Mouse (Mus musculus) embryonic facial prominence, embryonic 13.5 days (tissue): ENCODE measurements around the gene Supt3. TPM values are rescaled to one million over a fixed set of nuclear protein-coding genes. Genes with fewer than 3 reads are reported as not detected.

Experiments
- ATAC-seq: fragments of 200-750 bp; cut with Nextera tagmentation; 2 replicates; pipeline ENCODE4 v1.8.0; 2017; ENCODE audit warnings: low read depth; ENCODE audit not compliant: insufficient number of reproducible peaks, insufficient read depth, low FRiP score, low TSS enrichment
- H3K27ac ChIP-seq: fragments of 300-500 bp; sonication (generic); 2 replicates; pipeline ENCODE4 v1.5.1; 2015; ENCODE audit warnings: moderate library complexity, mild to moderate bottlenecking, inconsistent platforms
- H3K27me3 ChIP-seq: fragments of 300-500 bp; sonication (generic); 2 replicates; pipeline ENCODE4 v1.6.1; 2015; ENCODE audit warnings: mild to moderate bottlenecking, inconsistent platforms
- H3K36me3 ChIP-seq: fragments of 300-500 bp; sonication (generic); 2 replicates; pipeline ENCODE4 v1.6.1; 2015; ENCODE audit warnings: mild to moderate bottlenecking, inconsistent platforms
- H3K4me1 ChIP-seq: fragments of 300-500 bp; sonication (generic); 2 replicates; pipeline ENCODE4 v1.6.1; 2015; ENCODE audit warnings: inconsistent platforms
- H3K4me2 ChIP-seq: fragments of 300-500 bp; sonication (generic); 2 replicates; pipeline ENCODE4 v1.6.1; 2015; ENCODE audit warnings: moderate library complexity, mild to moderate bottlenecking, inconsistent platforms
- H3K4me3 ChIP-seq: fragments of 300-500 bp; sonication (generic); 2 replicates; pipeline ENCODE4 v1.5.1; 2015; ENCODE audit warnings: mild to moderate bottlenecking, inconsistent platforms
- H3K9ac ChIP-seq: fragments of 300-500 bp; sonication (generic); 2 replicates; pipeline ENCODE4 v1.6.1; 2015; ENCODE audit warnings: mild to moderate bottlenecking, inconsistent platforms
- H3K9me3 ChIP-seq: fragments of 300-500 bp; sonication (generic); 2 replicates; pipeline ENCODE4 v1.6.1; 2016; ENCODE audit warnings: inconsistent platforms
- WGBS: fragments of 180-500 bp; shearing (Covaris S2); methylation state at CpG from one replicate; pipeline ENCODE4 v1.1.7; 2015; ENCODE audit warnings: mixed read lengths; 5-methylcytosine and 5-hydroxymethylcytosine counted together
- polyA plus RNA-seq: library from polyadenylated mRNA; unstranded; fragments of >200 nt; fragmentation: Nextera tagmentation; extraction: Ambion mirVana; gene quantifications from 2 replicates; pipeline ENCODE4 v1.2.1, GENCODE M21; 2015

Supt3 gene
- polyA plus RNA-seq, 1 experiment from 2014 or later, result 25.4 TPM

GRCm38 (mm10) chr17:45144656-45145055, 367.7 kb downstream of the Supt3 start:
- 74% methylated on average over 14 of the region's 14 CpGs for WGBS
- Histone ChIP-seq H3K9ac (no peak overlapping the region), H3K27ac (peak overlapping the region; percentile 18; the same call in 1 of the 2 replicates), H3K4me2 (no peak overlapping the region), H3K27me3 (no peaks in the 10 kb centered on the region), H3K4me3 (no peak overlapping the region), H3K36me3 (no peaks in the 10 kb centered on the region), H3K9me3 (no peaks in the 10 kb centered on the region), H3K4me1 (peaks cover 3% of the 10 kb centered on the region; the same call in 1 of the 2 replicates)
- ATAC-seq, result no peak

- H3K27ac ChIP-seq, result peak overlapping the region; percentile 64; the same call in 1 of the 2 replicates
- H3K36me3 ChIP-seq, result no peaks in the 10 kb centered on the region
- peaks cover 31% of the 10 kb centered on the region for H3K4me1 ChIP-seq
- H3K9me3 ChIP-seq, result no peaks in the 10 kb centered on the region
- no peak for ATAC-seq
- no peak overlapping the region for H3K4me3 ChIP-seq
- WGBS, result 68% methylated on average over 17 of the region's 17 CpGs
- no peaks in the 10 kb centered on the region for H3K27me3 ChIP-seq
- H3K4me2 ChIP-seq, result no peak overlapping the region
- H3K9ac ChIP-seq, result no peak overlapping the region
These were observed 374.5 kb downstream of the Supt3 start for GRCm38 (mm10) chr17:45151312-45151929.

GRCm38 (mm10) chr17:45153721-45154120, 376.8 kb downstream of the Supt3 start:
- Histone ChIP-seq H3K36me3 (no peaks in the 10 kb centered on the region), H3K9me3 (no peaks in the 10 kb centered on the region), H3K4me3 (no peak overlapping the region), H3K27ac (0 out of 2 replicates have a peak overlapping the region, but pooled peaks have one; percentile 49), H3K4me1 (peaks cover 38% of the 10 kb centered on the region), H3K9ac (no peak overlapping the region), H3K4me2 (no peak overlapping the region), H3K27me3 (no peaks in the 10 kb centered on the region)
- WGBS, result 24% methylated on average over 6 of the region's 6 CpGs
- ATAC-seq, result no peak

GRCm38 (mm10) chr17:45158171-45158691, 381.3 kb downstream of the Supt3 start:
- H3K9ac ChIP-seq, result no peak overlapping the region
- peak overlapping the region; percentile 72 for H3K27ac ChIP-seq
- WGBS, result 17% methylated on average over 16 of the region's 16 CpGs
- H3K27me3 ChIP-seq, result 0 out of 2 replicates have a peak, but pooled peaks cover 3% of the 10 kb centered on the region
- peaks cover 25% of the 10 kb centered on the region for H3K4me1 ChIP-seq
- H3K36me3 ChIP-seq, result no peaks in the 10 kb centered on the region
- H3K4me3 ChIP-seq, result no peak overlapping the region
- no peaks in the 10 kb centered on the region for H3K9me3 ChIP-seq
- ATAC-seq, result peak; percentile 43; the same call in 1 of the 2 replicates
- H3K4me2 ChIP-seq, result peak overlapping the region; percentile 35

GRCm38 (mm10) chr17:45160651-45161050, 383.7 kb downstream of the Supt3 start:
- WGBS, result 84% methylated on average over 6 of the region's 6 CpGs
- Histone ChIP-seq H3K4me1 (peaks cover 23% of the 10 kb centered on the region), H3K4me3 (no peak overlapping the region), H3K27me3 (0 out of 2 replicates have a peak, but pooled peaks cover 9% of the 10 kb centered on the region), H3K4me2 (no peak overlapping the region), H3K27ac (no peak overlapping the region), H3K9ac (no peak overlapping the region), H3K9me3 (no peaks in the 10 kb centered on the region), H3K36me3 (no peaks in the 10 kb centered on the region)
- ATAC-seq, result no peak

GRCm38 (mm10) chr17:45165741-45166140, 388.8 kb downstream of the Supt3 start:
- WGBS, result 31% methylated on average over 4 of the region's 4 CpGs
- H3K27me3 ChIP-seq, result 0 out of 2 replicates have a peak, but pooled peaks cover 9% of the 10 kb centered on the region
- no peaks in the 10 kb centered on the region for H3K9me3 ChIP-seq
- H3K27ac ChIP-seq, result no peak overlapping the region
- H3K4me3 ChIP-seq, result no peak overlapping the region
- peaks cover 23% of the 10 kb centered on the region for H3K4me1 ChIP-seq
- no peaks in the 10 kb centered on the region for H3K36me3 ChIP-seq
- ATAC-seq, result no peak
- H3K4me2 ChIP-seq, result no peak overlapping the region
- H3K9ac ChIP-seq, result no peak overlapping the region

Other genes with a start within 250 kb of the Supt3 start
- 40.2 and 41.5 TPM in 2 replicates for gene Runx2, start 37.6 kb downstream of the Supt3 start, polyA plus RNA-seq